ENCODE assay signal across 7 mouse cellular contexts in genomic region chr6:90802604-90803003, GRCm38 (mm10).
DNase-seq lines count a peak whose midpoint lies in the region; ATAC-seq and TF ChIP-seq lines count a peak whose summit lies in the region.

No protein-coding gene starts in this region.

- H3K4me3 ChIP-seq in lung, embryonic 14.5 days (ENCODE audit: low read depth, low read length) = no peak overlapping the region

- H3K9me3 ChIP-seq in lung, embryonic 14.5 days (ENCODE audit: low read depth, low read length) = no peaks in the 10 kb centered on the region

- no peaks in the 10 kb centered on the region for H3K27me3 ChIP-seq in lung, embryonic 14.5 days (ENCODE audit: insufficient read depth, low read length)

- 70% methylated on average over 8 of the region's 8 CpGs for WGBS in lung, embryonic 14.5 days

- peak; percentile 44 for DNase-seq in lung, embryonic 14.5 days
- no peak for DNase-seq in lung, postnatal 25 days (ENCODE audit: low spot score)
- peak; percentile 81 to 87 for DNase-seq in cerebellum, postnatal 36 days
- peak; percentile 70 to 80 for DNase-seq in layer of hippocampus, postnatal 14 days (ENCODE audit: low spot score in 2 of 2)
- peak; percentile 59 to 71 for DNase-seq in right cerebral cortex, postnatal 36 days (ENCODE audit: low spot score in 2 of 2)
- no peak for DNase-seq in spleen, postnatal 14 days (ENCODE audit: low spot score in 2 of 2)
- DNase-seq in spleen, postnatal 4 days (ENCODE audit: low spot score in 2 of 2) = no peak

- 0 out of 2 replicates have a peak, but pooled peaks cover 5% of the 10 kb centered on the region for H3K4me1 ChIP-seq in lung, embryonic 14.5 days (ENCODE audit: insufficient read depth)

- peak overlapping the region; percentile 30; the same call in 1 of the 2 replicates for H3K27ac ChIP-seq in lung, embryonic 14.5 days (ENCODE audit: low read depth)

- ATAC-seq in lung, embryonic 14.5 days (ENCODE audit: insufficient read depth) = peak; percentile 54; the same call in 1 of the 2 replicates

- TF ChIP-seq CTCF in lung, embryonic 14.5 days (IDR thresholded peaks at IDR 0.05; ENCODE audit: low read depth) = no peak

- H3K9ac ChIP-seq in lung, embryonic 14.5 days = no peak overlapping the region

- H3K36me3 ChIP-seq in lung, embryonic 14.5 days (ENCODE audit: insufficient read depth) = no peaks in the 10 kb centered on the region

- H3K4me2 ChIP-seq in lung, embryonic 14.5 days = no peak overlapping the region

Comparison
In these comparisons a context has a peak if more than half of its experiments do, and no peak if none do; other contexts are left out.
1. DNase-seq: peak in lung, embryonic 14.5 days (single experiment), cerebellum, postnatal 36 days (2 of 2), layer of hippocampus, postnatal 14 days (2 of 2) and right cerebral cortex, postnatal 36 days (2 of 2); none in lung, postnatal 25 days (single experiment), spleen, postnatal 14 days (0 of 2) and spleen, postnatal 4 days (0 of 2).